Mouse (Mus musculus): ENCODE data around the gene Dip2c.

DNA sequence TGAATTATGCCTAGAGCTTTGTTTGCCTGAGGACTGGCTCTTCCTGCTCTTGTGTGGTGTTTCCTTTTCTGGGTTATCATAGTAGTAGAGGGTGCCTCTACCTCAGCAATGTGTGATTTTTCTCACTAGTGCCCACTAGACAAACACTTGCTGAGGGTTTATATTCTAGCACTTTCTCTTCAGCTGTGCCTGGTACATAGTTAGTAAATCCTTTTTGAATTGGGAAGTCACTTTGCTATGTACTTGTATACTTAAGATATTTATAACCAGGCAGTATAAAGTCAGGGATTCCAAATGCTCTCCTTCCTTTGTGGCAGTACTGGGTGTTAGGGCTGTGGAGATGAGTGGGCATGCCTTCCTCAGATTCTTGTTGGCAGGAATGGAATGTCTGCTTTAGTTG is 56.9 kb downstream of the Dip2c start:
- TF ChIP-seq CTCF (IDR thresholded peaks at IDR 0.05; ENCODE audit: extremely low read depth, insufficient read depth, low read length) (no peak), POLR2A (IDR thresholded peaks at IDR 0.05; ENCODE audit: extremely low read depth, insufficient read depth, low read length) (no peak)

All from cortical plate, adult 2 months (tissue).